Mouse (Mus musculus): ENCODE measurements at regions not wholly inside any gene's neighbourhood (a gene's known extent, or its start where the extent isn't known, plus 50 kb on each side); places are given as distances from the start of the nearest gene placed in this dataset.

DNA sequence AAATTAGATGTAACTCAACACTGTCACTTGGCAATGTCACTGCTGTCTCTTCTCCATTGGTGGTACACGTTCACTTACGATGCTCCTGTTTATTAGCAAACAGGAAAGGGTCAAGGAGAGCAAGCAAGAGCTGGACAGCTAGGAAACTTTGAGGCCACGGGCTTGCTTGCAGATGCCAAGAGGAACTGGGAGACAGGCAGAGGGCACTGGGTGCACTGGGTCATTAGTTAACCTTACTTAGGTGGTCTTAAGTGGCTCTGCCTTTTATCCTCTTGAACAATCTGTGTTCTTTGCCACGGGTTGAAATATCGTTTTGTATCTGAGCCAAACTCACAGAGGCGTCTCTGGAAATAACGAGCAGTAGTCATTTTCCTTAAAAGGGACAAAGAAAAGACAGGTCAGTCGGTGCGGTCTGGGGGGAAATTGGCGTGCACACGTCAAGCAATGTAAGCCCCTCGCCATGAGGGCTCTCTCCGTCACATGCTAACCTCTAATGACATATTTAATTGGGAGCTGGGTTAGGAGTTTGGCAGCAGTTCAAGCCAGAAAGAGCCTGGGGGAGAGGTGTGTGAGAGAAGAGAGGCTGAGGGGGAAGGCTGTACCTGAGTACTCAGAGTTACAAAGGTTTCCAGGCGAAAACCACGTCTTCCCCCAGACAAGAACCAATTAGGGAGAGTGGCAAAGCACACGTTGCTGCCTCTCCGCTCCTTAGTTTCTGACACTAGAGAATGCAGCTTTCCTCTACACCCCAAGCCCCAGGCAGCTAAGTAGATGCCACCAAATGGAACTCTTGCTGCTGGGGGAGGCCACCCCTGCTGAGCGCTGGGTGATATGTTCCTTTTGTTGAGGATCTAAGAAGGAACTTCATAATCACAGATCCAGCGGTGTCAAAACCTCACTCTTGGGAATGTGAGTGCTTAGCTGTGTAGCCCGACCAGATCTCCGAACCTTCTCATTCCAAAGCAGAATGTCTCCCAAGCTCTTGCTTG, 140.0 kb upstream of the Tut7 start:
- DNase-seq (ENCODE audit: low spot score in 2 of 2), result no peak

DNA sequence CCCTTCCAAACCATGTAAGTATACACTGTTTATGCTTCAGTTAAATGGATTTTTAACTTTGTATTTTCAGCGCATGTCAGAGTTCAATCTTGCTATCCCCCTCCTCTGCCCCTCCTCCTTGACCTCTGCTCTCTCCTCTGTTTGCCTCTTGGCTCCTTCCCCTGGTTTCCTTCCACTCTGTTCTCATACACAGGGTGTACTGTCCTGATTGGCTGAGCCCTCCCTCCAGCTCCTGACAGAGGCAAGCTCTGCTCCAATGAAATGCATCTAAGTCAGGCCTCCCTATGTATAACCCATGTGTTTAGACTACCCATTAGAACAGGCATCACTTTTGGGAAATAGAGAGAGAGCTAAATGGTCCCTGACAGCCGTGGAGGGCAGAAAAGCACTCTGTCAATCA, 133.5 kb upstream of the Tut7 start:
- DNase-seq (ENCODE audit: low spot score in 2 of 2), result no peak

DNA sequence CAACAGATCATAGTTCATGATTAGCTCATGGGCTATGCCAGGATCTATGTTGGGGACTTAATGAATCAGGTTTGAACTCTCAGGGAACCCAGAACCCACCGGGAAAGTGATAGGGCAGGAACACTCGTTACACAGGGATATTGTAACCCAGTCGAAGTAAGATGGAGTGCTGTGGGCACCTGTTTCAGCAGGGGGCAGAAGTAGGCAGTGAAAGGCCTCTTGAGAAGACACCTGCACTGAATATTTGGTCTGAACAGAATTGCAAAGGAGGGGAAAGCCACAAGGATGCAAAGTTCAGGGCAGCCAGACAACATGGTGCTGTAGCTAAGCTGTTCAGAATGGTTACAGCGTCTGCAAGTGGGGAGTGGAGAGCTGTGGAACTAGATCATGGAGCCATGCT, 129.9 kb upstream of the Tut7 start:
- no peak for DNase-seq (ENCODE audit: low spot score in 2 of 2)

DNA sequence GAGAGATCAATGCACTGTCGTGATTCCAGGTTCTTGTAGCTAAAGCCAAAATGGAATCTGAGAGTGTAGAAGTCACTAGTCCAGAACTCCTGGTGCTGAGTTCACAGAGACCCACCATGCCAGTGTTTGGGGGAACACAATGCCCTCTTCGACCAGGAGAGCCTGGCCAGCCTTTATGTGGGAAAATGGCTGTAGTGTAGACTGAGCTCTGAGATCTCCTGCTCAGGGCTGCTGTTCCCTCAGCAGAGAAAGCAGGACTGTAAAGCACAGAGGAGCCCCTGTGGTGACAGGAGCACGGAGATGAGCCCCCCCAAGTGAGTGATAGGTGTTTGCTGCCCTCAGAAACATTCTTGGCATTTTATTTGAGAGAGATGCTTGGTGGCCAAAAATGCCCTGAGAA, 129.2 kb upstream of the Tut7 start:
- no peak for DNase-seq (ENCODE audit: low spot score in 2 of 2)

DNA sequence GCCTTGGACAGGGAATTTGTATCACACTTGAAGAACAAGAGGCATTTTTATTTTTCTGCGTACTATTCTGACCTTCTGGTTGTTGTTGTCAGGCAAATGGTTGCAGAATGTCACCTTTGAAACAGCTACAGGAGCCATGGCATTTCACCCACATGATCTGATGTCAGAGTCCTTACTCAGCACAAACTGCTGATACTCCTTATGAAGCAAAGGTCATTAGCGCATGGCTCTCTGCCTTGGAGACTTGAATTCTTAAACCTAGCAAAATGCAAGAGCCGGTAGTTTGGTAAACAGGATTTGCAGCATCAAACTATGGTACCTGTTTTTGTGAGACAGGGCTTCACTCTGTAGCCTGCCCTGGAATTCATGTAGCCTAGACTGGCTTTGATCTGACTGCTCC, 127.3 kb upstream of the Tut7 start:
- no peak for DNase-seq (ENCODE audit: low spot score in 2 of 2)

DNA sequence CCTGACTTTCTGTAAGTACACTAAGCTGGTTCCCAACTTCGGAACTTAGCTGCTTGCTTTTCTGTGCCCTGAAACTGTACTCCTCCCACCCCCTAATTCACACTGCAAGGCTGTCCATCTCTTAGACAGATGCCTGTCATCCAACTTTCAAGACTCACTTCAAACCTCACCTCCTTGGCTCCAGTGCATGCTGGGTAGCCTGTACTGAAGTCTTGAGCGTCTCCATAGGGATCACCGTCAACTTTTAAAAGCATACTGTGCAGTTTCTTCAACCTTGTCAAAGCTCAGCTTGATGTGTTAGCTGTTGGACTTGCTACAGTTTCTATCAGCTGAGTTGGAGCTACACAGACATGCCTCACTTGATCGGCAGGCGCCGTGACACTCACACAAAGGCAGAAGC, 126.5 kb upstream of the Tut7 start:
- DNase-seq (ENCODE audit: low spot score in 2 of 2), result no peak

DNA sequence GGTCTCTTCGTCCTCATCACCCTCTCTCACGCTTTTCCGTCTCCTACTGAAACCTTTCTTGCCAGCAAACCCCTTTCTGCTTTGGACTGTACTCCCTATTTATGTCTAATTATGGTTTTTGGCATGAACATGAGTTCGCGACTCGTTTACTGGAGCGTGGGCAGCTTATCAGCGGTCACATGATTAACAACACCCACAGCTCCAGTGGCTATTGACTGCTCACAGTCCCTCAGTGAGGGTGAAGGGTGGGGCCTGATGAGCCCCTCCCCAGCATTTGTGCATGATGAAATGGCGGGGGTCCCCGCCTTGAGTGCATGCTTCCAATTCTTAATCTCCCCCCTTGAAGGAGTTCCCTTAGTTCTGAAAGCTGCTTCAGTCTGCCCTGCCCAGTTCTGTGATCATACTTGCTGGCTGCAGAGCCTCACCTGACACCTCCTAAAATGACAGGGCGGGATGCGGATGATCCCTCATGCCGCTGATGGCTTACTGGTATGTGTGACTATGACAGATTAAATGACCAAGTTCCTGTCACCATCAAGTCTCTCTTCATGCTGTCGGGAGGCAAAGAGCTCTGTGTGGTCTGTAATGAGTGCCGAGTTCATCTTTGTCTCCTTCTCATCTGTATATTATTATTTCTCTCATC, 125.7 kb upstream of the Tut7 start:
- no peak for DNase-seq (ENCODE audit: low spot score in 2 of 2)

DNA sequence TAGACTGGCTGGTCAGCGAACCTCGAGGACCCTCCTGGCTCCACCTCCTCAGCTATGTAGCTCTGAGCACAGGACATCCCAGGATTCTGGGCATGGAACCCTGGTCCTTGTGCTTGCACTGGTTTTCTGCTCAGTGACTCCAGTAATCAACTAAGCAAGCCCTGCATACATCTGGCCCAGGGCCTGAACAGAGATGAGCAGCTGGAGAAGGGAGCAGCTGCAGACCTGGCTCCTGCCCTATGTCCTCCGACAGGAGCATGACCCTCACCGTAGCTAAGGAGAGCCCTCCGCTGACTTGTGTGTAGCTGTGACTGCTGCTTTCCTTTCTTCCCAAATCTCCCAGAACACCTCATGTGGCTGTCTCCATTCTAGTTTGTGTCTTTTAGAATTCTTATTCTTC, 124.5 kb upstream of the Tut7 start:
- DNase-seq (ENCODE audit: low spot score in 2 of 2), result no peak

DNA sequence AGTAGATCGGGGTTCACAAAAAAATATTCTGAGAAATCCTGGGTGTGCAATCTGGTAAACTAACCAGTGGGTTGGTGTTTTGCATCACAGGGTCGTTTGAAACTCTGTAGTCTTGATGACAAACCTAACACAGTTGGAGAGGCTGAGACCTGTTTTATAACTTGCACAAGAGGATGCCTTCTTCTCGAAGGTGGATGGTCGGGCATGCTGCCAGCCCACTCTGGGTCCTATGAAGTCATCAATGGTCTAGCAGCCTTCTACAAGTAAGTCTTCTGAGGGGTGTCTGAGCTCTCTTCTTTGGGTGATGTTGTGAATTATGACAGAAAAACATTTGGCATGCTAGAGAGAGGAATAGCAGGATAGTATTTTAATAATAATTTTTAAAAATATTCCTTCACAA, 123.6 kb upstream of the Tut7 start:
- DNase-seq (ENCODE audit: low spot score in 2 of 2), result no peak

DNA sequence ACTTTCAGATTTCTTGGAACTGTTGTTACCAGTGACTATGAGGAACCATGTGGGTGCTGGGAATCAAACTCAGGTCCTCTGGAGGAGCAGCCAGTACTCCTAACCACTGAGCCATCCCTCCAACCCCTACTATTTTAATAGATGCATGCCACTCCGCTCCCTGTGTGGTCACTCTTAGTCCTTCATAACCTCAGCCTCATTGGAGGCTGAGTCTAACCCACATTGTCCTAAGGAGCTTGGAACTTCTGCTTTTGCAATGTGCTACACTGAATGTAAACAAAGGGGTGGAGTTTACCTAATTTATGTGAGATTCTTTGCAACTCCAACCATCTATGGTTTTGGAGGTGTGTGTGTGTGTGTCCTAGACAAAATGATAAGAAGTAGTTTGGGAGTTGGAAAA, 122.7 kb upstream of the Tut7 start:
- no peak for DNase-seq (ENCODE audit: low spot score in 2 of 2)

DNA sequence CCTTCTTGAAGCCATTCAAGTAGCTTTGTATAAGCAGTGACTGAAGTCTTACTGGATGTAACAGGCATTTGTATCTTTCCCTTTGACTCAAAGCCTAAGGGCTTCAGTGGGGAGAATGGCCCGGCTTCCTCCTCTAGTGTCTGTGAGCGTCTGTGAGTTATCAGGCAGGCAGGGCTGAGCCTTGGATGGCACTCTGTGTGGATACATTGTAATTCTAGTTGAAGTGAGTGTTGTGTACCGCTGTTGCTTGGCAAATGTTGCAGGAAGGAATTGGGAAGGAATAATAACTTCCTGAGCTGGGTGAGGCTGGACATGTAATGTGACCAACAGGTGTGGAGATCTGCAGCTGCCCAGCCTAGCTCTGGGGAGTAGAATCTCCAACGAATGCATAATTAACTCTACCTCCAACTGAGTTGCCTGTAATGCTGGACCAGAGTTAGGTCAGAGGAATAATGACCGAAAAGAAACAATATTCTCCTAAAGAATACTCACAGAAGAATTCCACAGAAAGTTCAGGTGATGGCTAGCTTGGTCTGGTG, 120.7 kb upstream of the Tut7 start:
- DNase-seq (ENCODE audit: low spot score in 2 of 2), result no peak

DNA sequence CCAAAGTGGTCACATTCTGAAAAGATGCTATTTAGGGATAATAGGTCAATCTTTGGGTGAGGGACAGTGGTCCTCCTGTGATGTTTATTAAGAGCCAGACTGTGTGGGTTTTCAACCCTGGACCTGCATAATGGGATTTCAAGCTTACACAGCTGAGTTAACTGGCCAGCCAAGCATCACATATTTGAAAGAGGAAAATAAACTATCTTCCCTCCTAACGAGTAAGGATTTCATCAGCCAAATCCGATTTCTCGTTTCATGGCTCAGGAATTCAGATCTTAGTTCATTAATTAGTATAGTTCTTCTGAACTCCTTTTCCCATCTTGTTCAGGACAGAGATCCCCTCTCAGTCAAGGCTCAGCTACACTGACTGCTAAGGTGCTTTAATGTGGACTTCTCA, 120.1 kb upstream of the Tut7 start:
- DNase-seq (ENCODE audit: low spot score in 2 of 2), result no peak

DNA sequence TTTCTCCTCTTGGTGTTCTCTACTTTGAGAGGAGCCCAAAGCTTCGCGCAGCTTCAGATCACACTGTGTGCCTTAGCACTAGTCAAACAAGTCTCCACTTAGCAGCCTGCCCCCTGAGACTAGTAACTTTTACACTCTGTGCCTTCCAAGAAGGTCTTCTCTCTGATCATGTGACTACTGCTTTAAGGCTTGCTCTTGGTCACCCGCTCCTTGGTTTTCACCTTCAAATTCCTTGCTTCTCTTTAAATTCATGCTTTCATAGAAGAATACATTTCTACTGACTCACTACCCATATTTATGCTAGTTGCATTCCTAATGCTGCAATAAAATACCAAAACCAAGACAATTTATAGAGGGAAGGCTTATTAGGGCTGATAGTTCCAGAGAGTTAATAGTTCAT, 118.6 kb upstream of the Tut7 start:
- no peak for DNase-seq (ENCODE audit: low spot score in 2 of 2)

DNA sequence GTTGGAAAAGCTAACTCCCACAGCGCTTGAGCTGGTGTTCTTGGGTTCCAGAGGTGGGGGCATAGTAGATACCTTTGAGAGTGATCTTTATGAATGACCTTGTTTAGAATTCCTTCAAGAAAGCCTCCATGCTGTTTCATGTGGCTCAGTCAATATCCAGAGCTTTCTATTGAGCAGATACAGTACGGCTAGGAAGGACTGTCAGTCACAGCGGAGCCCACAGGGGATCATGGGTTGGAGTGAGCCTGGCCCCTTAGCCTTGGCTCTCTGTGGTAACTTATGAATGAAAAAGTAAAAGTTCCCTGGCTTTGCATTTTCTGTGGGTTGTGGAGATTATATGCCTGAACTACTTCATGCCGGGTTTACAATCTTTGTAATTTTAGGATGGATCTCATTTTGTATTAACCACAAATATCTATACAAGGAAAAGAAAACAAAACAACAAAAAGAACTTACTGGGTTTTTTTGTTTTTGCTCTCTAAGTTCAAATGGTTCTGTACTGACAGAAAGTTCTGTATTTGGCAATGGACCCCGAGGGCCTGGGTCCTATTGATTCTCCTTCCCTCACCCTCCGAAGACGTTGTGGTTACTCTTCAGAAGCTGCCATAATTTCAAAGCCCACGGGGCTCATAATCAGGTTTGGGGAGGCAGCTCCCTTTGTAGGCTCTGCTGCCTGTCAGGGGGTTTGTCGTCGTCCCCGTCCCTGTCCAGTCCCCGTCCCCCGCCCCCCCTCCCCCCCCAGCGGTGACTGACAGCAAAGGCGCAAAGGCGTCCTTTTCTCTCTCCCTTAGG, 117.7 kb upstream of the Tut7 start:
- no peak for DNase-seq (ENCODE audit: low spot score in 2 of 2)

DNA sequence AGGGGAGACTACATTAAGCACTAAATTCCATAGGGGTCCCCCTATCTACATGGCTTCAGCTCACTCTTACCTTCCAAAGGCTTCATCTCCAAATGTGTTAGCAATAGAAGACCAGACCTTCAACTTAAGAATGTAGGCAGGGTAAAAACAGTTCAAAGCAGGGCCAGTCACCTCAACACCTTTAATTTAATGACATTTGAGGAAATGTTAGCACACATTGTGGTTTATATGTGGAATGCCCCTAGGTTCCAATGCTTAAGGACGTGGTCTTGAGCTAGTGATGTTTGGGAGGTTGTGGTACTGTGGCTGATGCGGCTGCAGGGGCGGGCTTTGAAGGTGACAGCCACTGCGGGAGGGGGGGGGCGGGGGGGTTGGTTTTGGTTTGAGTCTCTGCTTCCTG, 116.9 kb upstream of the Tut7 start:
- DNase-seq (ENCODE audit: low spot score in 2 of 2), result no peak

DNA sequence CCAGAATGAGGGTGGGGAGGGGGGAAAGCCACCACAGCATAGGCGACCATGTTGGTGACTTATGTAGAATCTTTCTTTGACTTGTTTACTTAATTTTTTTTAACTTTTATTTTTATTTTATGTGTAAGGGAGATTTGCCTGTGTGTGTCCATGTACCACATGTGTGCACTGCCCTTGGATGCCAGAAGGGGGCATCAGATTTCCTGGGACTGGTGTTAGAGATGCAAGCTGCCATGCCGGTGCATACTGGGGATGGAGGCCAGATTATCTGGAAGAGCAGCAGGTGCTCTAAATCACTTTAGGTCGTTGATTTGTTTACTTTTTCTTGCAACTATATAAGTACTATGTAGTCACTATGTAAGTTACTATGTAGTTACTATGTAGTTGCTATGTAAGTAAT, 114.2 kb upstream of the Tut7 start:
- DNase-seq (ENCODE audit: low spot score in 2 of 2), result no peak

DNA sequence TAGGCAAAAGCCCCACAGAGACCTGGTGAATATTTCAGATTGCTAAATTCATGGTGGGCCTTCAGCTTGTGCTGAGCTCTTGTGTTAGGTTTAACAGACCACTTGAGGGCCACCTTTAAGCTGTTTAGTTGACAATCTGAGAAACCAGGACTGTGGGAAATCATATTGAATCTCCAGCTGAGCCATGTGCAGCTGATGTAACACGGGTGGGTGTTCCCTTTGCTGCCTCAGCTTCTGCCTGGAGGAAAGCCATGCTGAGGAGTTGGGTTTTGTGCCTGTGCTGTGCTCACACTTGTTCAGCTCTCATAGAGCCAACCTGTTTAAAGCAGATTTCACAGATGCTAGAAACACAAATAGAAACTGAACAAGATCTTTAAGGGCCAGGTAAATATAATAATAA, 111.6 kb upstream of the Tut7 start:
- DNase-seq (ENCODE audit: low spot score in 2 of 2), result peak in 1 of 2 experiments; percentile 34

DNA sequence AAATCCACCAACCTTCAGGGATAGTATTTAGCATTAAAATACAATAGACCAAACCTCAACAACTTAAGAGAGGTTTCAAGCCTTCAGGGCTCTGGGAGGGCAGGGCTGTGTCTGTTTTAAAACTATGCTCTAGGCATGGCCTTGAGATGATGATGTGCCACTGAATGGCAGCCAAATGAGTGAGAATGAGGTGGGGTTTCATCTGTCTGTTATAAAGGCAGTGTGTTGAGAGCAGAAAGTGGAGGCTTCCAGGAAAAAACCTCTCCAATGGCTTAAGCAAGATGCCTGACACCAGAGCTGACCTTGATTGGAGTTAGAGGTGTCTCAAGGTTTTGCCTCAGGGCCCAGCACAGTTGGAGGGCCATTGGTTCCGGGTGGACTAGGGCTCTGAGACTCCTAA, 111.1 kb upstream of the Tut7 start:
- no peak for DNase-seq (ENCODE audit: low spot score in 2 of 2)

DNA sequence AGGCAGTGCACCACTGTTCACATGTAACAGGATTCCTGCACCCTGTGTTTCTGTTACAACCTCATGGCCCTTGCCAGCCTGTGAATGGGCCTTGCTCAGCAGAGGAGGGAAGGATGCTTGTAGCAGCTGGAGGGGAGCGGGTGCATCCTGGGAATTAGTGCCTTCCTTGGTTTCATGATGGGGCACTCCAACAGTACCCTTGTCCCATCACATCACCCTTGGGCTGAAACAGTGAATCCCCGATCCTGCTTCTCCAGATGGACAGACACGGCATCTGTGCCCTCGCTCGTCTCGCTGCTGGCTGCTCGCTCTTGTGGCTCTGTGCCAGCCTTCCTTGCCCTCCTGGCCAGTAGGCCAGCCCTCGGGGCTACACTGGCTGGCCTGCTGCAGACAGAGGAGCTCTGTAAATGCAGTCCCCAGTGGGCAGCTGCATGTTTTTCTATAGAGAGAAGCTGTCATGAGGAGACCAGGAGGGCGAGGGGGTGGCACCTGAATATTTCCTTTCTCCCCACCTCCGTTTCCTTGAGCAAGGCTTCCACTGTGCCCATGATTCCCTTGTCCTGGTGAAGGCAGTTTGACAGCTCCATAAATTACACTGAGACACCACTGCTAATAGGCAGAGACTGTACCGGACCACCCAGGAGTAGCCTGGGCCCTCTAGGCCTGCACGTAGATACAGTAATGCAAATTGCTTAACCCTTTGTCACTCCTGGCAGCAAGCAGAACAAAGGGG, 104.6 kb upstream of the Tut7 start:
- DNase-seq (ENCODE audit: low spot score in 2 of 2), result no peak

DNA sequence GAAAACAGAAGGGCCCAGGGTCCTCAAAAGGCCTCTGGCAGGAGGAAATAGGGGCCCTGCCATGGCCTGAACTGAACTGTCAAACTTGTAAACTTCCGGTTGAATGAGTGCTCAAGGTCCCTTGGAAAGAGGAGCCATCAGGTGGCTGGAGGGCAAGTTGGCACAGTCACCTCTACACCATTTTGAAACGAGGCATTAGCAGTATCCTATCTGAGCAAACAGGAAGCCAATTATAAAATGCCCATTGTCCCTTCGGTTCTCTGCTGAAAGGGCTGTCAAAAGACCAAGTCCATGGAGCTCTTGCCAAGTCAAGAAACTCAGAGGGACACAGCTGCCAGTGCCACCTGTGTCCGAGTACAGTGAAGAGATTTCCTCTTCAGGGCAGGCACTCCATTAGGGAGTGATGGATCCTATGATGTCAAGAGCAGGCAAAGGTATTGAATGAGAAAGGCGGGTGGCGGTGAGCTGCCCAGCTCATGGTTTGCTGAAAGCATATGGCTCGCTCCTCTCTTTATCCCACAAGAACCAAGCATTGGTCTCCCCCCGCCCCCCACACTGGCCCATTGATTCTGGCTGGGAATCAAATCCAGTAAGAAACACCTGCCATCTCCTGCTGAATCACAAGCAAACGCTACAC, 103.0 kb upstream of the Tut7 start:
- no peak for DNase-seq (ENCODE audit: low spot score in 2 of 2)

DNA sequence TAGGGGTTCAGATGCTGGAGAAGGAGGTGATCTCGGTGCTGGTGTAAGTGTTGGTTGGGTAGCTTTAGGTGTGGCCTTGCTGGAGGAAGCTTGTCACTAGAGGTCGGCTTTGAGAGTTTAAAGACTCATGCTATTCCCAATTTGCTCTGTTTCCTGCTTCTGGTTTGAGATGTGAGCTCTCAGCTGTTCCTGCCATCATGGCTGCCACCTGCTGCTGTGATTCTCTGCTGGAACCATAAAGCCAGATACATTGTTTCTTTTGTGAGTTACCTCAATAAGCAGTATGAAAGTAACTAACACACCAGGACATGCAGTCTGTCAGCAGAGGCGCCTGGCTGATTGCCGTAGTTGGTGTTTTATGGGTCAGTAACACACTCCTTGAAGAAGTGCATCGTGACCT, 94.2 kb upstream of the Tut7 start:
- DNase-seq (ENCODE audit: low spot score in 2 of 2), result no peak
